Mouse (Mus musculus): ENCODE data around the gene Aven. TPM values are rescaled to one million over a fixed set of nuclear protein-coding genes. Genes with fewer than 3 reads are reported as not detected.

Aven gene
- polyA plus RNA-seq, 1 experiment from 2014 or later = 10.1 TPM

DNA sequence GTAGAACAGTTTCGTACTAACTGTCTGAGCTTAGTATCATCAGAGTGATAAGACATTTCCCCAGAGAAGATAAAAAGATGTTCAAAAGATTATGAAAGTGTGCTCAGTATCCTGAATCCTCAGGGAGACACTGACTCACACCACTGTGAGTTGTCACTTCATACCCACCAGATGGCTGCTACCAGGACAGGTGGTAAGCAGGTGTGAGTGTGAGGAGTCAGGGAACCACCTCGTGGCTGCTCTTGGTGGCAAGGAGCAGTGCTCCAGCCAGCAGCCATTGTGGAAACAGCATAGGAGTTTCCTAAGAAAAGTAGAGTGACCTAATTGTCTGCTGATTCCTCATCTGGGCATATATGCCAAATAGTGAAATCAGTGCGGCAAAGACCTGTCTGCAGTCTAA lies 113.8 kb downstream of the Aven start:
- WGBS = 84% methylated on average over 3 of the region's 3 CpGs

DNA sequence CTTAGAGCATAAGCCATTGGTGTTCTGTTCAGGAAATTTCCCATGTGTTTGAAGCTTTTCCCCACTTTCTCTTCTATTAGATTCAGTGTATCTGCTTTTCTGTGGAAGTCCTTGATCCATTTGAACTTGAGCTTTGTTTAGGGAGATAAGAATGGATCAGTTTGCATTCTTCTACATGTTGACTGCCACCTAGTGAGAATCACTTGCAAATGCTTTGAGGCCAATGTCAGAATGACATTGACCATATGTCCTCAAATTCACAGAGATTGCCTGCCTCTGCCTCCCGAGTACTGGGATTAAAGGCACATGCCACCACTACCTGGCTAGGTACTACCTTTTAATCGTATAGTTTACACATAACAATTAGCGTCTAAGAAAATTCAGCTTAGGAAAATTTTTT lies 119.9 kb downstream of the Aven start:
- Histone ChIP-seq H3K36me3 (no peaks in the 10 kb centered on the region; the same call in 1 of the 2 replicates), H3K4me3 (replicated peaks) (no peak overlapping the region), H3K27ac (no peak overlapping the region), H3K9ac (replicated peaks) (no peak overlapping the region), H3K27me3 (no peaks in the 10 kb centered on the region), H3K9me3 (no peaks in the 10 kb centered on the region), H3K4me2 (no peak overlapping the region), H3K4me1 (replicated peaks) (0 out of 2 replicates have a peak, but pooled peaks cover 3% of the 10 kb centered on the region)
- 78% methylated on average over 3 of the region's 3 CpGs for WGBS
- ATAC-seq (ENCODE audit: insufficient number of reproducible peaks, insufficient read depth, low FRiP score, low TSS enrichment, low read depth) = no peak

More for the DNA sequence above, 113.8 kb downstream of the Aven start:
- H3K4me3 ChIP-seq (replicated peaks) = no peak overlapping the region
- H3K4me1 ChIP-seq (replicated peaks) = peaks cover 5% of the 10 kb centered on the region; the same call in 1 of the 2 replicates
- H3K9ac ChIP-seq (replicated peaks) = no peak overlapping the region
- no peak overlapping the region for H3K27ac ChIP-seq
- no peak for ATAC-seq (ENCODE audit: insufficient number of reproducible peaks, insufficient read depth, low FRiP score, low TSS enrichment, low read depth)
- H3K4me2 ChIP-seq = no peak overlapping the region
- no peaks in the 10 kb centered on the region for H3K9me3 ChIP-seq
- no peaks in the 10 kb centered on the region for H3K27me3 ChIP-seq
- H3K36me3 ChIP-seq = no peaks in the 10 kb centered on the region; the same call in 1 of the 2 replicates

DNA sequence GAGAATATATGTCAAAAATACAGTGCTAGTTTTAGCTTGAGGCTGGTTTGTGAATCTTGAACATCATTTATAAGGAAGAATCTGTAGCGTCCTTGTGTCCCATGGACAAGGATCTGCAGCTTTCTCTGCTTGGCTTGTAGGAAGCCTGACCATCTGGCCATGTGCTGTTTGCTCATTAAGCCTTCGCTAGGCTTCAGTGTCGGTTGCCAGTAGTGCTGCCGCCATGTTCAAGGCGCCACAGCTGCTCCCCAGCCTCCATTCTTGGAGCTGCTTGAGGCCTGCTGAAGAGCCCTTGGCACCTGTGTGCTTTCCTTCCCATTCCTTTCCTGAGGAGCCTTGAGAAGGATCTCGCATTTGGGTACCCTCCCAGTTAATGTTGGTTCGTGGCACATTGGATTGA lies 121.6 kb downstream of the Aven start:
- ATAC-seq (ENCODE audit: insufficient number of reproducible peaks, insufficient read depth, low FRiP score, low TSS enrichment, low read depth) = no peak
- Histone ChIP-seq H3K9ac (replicated peaks) (no peak overlapping the region), H3K4me1 (replicated peaks) (peaks cover 3% of the 10 kb centered on the region; the same call in 1 of the 2 replicates), H3K4me3 (replicated peaks) (no peak overlapping the region), H3K27ac (no peak overlapping the region), H3K36me3 (no peaks in the 10 kb centered on the region; the same call in 1 of the 2 replicates), H3K9me3 (no peaks in the 10 kb centered on the region), H3K27me3 (no peaks in the 10 kb centered on the region), H3K4me2 (no peak overlapping the region)
- 86% methylated on average over 7 of the region's 7 CpGs for WGBS

GRCm38 (mm10) chr2:112617206-112617605 lies 124.4 kb downstream of the Aven start:
- H3K36me3 ChIP-seq = no peaks in the 10 kb centered on the region
- no peaks in the 10 kb centered on the region for H3K9me3 ChIP-seq
- no peaks in the 10 kb centered on the region for H3K27me3 ChIP-seq
- no peak overlapping the region for H3K27ac ChIP-seq
- no peak for ATAC-seq (ENCODE audit: insufficient number of reproducible peaks, insufficient read depth, low FRiP score, low TSS enrichment, low read depth)
- no peak overlapping the region for H3K9ac ChIP-seq (replicated peaks)
- H3K4me1 ChIP-seq (replicated peaks) = peaks cover 3% of the 10 kb centered on the region; the same call in 1 of the 2 replicates
- WGBS = 17% methylated on average over 3 of the region's 3 CpGs
- H3K4me2 ChIP-seq = no peak overlapping the region
- no peak overlapping the region for H3K4me3 ChIP-seq (replicated peaks)

- ATAC-seq (ENCODE audit: insufficient number of reproducible peaks, insufficient read depth, low FRiP score, low TSS enrichment, low read depth) = no peak
- 89% methylated on average over 3 of the region's 3 CpGs for WGBS
- Histone ChIP-seq H3K36me3 (no peaks in the 10 kb centered on the region), H3K27me3 (no peaks in the 10 kb centered on the region), H3K4me2 (no peak overlapping the region), H3K4me3 (replicated peaks) (no peak overlapping the region), H3K9me3 (no peaks in the 10 kb centered on the region), H3K4me1 (replicated peaks) (no peaks in the 10 kb centered on the region), H3K9ac (replicated peaks) (no peak overlapping the region), H3K27ac (no peak overlapping the region)
These were observed 132.4 kb downstream of the Aven start for GRCm38 (mm10) chr2:112625156-112625555.

DNA sequence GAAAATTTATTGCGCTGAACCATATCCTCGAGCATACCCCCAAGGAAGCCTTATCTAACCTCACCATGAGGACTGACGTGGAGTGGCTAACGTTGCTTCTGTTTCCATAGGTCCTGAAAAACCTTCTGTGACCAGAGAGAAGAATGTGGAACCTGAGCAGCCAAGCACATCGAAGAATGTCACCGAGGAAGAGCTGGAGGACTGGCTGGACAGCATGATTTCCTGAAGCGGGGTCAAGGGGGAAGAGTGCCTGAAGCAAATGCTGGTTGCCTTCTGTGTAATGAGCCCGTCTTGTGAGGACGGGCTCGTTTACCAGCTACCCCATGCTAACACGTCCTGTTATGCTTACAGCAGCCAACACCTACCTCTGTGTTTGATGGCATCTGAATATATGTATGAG lies 137.9 kb downstream of the Aven start:
- no peak overlapping the region for H3K4me3 ChIP-seq (replicated peaks)
- no peak overlapping the region for H3K27ac ChIP-seq
- peaks cover 11% of the 10 kb centered on the region; the same call in 1 of the 2 replicates for H3K36me3 ChIP-seq
- H3K9ac ChIP-seq (replicated peaks) = no peak overlapping the region
- H3K9me3 ChIP-seq = no peaks in the 10 kb centered on the region
- no peak for ATAC-seq (ENCODE audit: insufficient number of reproducible peaks, insufficient read depth, low FRiP score, low TSS enrichment, low read depth)
- no peaks in the 10 kb centered on the region for H3K27me3 ChIP-seq
- WGBS = 78% methylated on average over 11 of the region's 11 CpGs
- H3K4me2 ChIP-seq = no peak overlapping the region
- H3K4me1 ChIP-seq (replicated peaks) = no peaks in the 10 kb centered on the region

GRCm38 (mm10) chr2:112632536-112632935 lies 139.8 kb downstream of the Aven start:
- Histone ChIP-seq H3K4me3 (replicated peaks) (no peak overlapping the region), H3K27me3 (no peaks in the 10 kb centered on the region), H3K4me2 (no peak overlapping the region), H3K27ac (no peak overlapping the region), H3K36me3 (peaks cover 11% of the 10 kb centered on the region; the same call in 1 of the 2 replicates), H3K4me1 (replicated peaks) (no peaks in the 10 kb centered on the region), H3K9ac (replicated peaks) (no peak overlapping the region), H3K9me3 (no peaks in the 10 kb centered on the region)
- no peak for ATAC-seq (ENCODE audit: insufficient number of reproducible peaks, insufficient read depth, low FRiP score, low TSS enrichment, low read depth)
- 92% methylated on average over 9 of the region's 9 CpGs for WGBS

- Histone ChIP-seq H3K36me3 (0 out of 2 replicates have a peak, but pooled peaks cover 1% of the 10 kb centered on the region), H3K27ac (no peak overlapping the region), H3K4me3 (replicated peaks) (no peak overlapping the region), H3K4me2 (no peak overlapping the region), H3K9me3 (no peaks in the 10 kb centered on the region), H3K4me1 (replicated peaks) (no peaks in the 10 kb centered on the region), H3K27me3 (no peaks in the 10 kb centered on the region), H3K9ac (replicated peaks) (no peak overlapping the region)
- WGBS = 88% methylated on average over 5 of the region's 5 CpGs
- no peak for ATAC-seq (ENCODE audit: insufficient number of reproducible peaks, insufficient read depth, low FRiP score, low TSS enrichment, low read depth)
These were observed 144.4 kb downstream of the Aven start for GRCm38 (mm10) chr2:112637206-112637605.

- Histone ChIP-seq H3K4me3 (replicated peaks) (no peak overlapping the region), H3K4me2 (no peak overlapping the region), H3K9me3 (no peaks in the 10 kb centered on the region), H3K9ac (replicated peaks) (no peak overlapping the region), H3K36me3 (no peaks in the 10 kb centered on the region), H3K4me1 (replicated peaks) (no peaks in the 10 kb centered on the region), H3K27me3 (no peaks in the 10 kb centered on the region), H3K27ac (no peak overlapping the region)
- WGBS = 51% methylated on average over 3 of the region's 3 CpGs
- ATAC-seq (ENCODE audit: insufficient number of reproducible peaks, insufficient read depth, low FRiP score, low TSS enrichment, low read depth) = no peak
These were observed 161.1 kb downstream of the Aven start for GRCm38 (mm10) chr2:112653836-112654235.

DNA sequence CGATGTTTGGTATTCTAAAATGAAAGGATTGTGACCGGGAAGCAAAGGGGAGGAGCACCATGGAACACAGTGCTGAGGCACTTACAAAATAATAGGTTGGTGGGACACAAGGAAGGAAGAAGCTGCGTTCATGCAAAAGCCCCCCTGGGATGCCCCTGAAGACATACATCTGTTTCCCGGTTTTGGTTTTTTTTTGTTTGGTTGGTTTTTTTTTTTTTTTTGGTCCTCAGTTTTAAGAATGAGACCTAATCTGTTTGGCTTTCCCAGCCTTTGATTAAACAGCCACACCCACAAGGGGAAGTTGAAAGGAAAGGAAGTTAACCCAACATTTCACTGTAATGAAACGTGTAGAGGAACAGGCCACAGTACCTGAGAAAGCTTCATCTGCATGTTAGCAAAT lies 163.4 kb downstream of the Aven start:
- no peak for ATAC-seq (ENCODE audit: insufficient number of reproducible peaks, insufficient read depth, low FRiP score, low TSS enrichment, low read depth)
- no peak overlapping the region for H3K9ac ChIP-seq (replicated peaks)

GRCm38 (mm10) chr2:112669461-112669860 lies 176.7 kb downstream of the Aven start:
- no peak overlapping the region for H3K4me3 ChIP-seq (replicated peaks)
- no peak overlapping the region for H3K27ac ChIP-seq
- no peaks in the 10 kb centered on the region for H3K27me3 ChIP-seq
- H3K4me1 ChIP-seq (replicated peaks) = no peaks in the 10 kb centered on the region; the same call in 1 of the 2 replicates
- ATAC-seq (ENCODE audit: insufficient number of reproducible peaks, insufficient read depth, low FRiP score, low TSS enrichment, low read depth) = no peak
- 91% methylated on average over 3 of the region's 3 CpGs for WGBS
- no peak overlapping the region for H3K9ac ChIP-seq (replicated peaks)
- H3K4me2 ChIP-seq = no peak overlapping the region
- H3K9me3 ChIP-seq = no peaks in the 10 kb centered on the region
- no peaks in the 10 kb centered on the region for H3K36me3 ChIP-seq

More for the DNA sequence above, 163.4 kb downstream of the Aven start:
- Histone ChIP-seq H3K4me2 (no peak overlapping the region), H3K36me3 (no peaks in the 10 kb centered on the region), H3K4me1 (replicated peaks) (no peaks in the 10 kb centered on the region), H3K27me3 (no peaks in the 10 kb centered on the region), H3K27ac (no peak overlapping the region), H3K9me3 (no peaks in the 10 kb centered on the region), H3K4me3 (replicated peaks) (no peak overlapping the region)
- WGBS = 67% methylated on average over 5 of the region's 5 CpGs

DNA sequence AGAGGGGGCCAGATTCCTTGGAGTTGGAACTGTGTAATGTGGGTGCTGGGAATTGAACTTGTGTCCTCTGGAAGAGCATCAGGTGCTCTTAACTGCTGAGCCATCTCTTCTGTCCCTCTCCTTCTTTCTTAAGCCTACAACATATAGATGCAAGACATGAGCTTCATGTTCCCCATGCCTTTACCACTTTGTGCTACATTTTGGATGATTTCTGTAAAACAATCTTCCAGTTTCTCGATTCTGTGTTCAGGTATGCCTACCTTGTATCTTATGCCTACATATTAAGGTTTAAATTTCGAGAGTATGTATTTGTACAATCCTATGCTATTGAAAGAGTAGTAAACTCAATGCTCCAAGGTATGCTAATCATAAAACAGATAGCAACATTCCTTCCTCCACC lies 183.4 kb downstream of the Aven start:
- H3K27me3 ChIP-seq = no peaks in the 10 kb centered on the region
- H3K4me1 ChIP-seq (replicated peaks) = no peaks in the 10 kb centered on the region; the same call in 1 of the 2 replicates
- H3K9ac ChIP-seq (replicated peaks) = no peak overlapping the region
- no peak overlapping the region for H3K27ac ChIP-seq
- no peak overlapping the region for H3K4me3 ChIP-seq (replicated peaks)
- no peaks in the 10 kb centered on the region for H3K36me3 ChIP-seq
- H3K9me3 ChIP-seq = no peaks in the 10 kb centered on the region
- H3K4me2 ChIP-seq = no peak overlapping the region
- 76% methylated on average over 2 of the region's 2 CpGs for WGBS
- no peak for ATAC-seq (ENCODE audit: insufficient number of reproducible peaks, insufficient read depth, low FRiP score, low TSS enrichment, low read depth)

Data from limb, embryonic 12.5 days (tissue).